Mouse (Mus musculus) erythroid progenitor cell, adult 5-6 weeks (primary cell): ENCODE measurements around the gene Slc39a12. TPM values are rescaled to one million over a fixed set of nuclear protein-coding genes. Genes with fewer than 3 reads are reported as not detected.

Experiments
- ATAC-seq: replicated peaks from 2 replicates; pipeline ENCODE4 v1.8.0; 2016; ENCODE audit warnings: moderate number of reproducible peaks, mild to moderate bottlenecking, moderate TSS enrichment, inconsistent platforms; ENCODE audit not compliant: poor library complexity, low FRiP score, severe bottlenecking
- total RNA-seq, 2 experiments: library from RNA; stranded (forward) in 1 of 2; stranded (reverse) in 1 of 2; fragments of 150-400 nt in 1 of 2; fragments of 186-747, 209-891 nt in 1 of 2; gene quantifications; 2 replicates each; pipeline versions ENCODE4 v1.2.3 to v1.2.4; 2015 to 2017; ENCODE audit warnings: low replicate concordance in 2 of 2

The Slc39a12 gene
- total RNA-seq (2015; ENCODE audit: low replicate concordance) (not detected in 2 replicates), total RNA-seq (2017; ENCODE audit: low replicate concordance) (0.26 TPM in 1 of 2 replicates, not detected in the other)

GRCm38 (mm10) chr2:14388162-14388561 is at the start of gene Slc39a12:
Slc39a12 (plus strand) TSS chr2:14388316.
- ATAC-seq, result no peak

GRCm38 (mm10) chr2:14341652-14342308 is 46.3 kb upstream of the Slc39a12 start:
- ATAC-seq, result no peak

GRCm38 (mm10) chr2:14342309-14342839 is 45.7 kb upstream of the Slc39a12 start:
- no peak for ATAC-seq

- ATAC-seq, result no peak
Measured at GRCm38 (mm10) chr2:14388856-14389255, 740 bp downstream of the Slc39a12 start.

GRCm38 (mm10) chr2:14390900-14391299 is 2.8 kb downstream of the Slc39a12 start:
- ATAC-seq, result no peak

- no peak for ATAC-seq
Measured at GRCm38 (mm10) chr2:14403000-14403399, 14.9 kb downstream of the Slc39a12 start.

- no peak for ATAC-seq
Measured at GRCm38 (mm10) chr2:14428987-14429386, 40.9 kb downstream of the Slc39a12 start.

GRCm38 (mm10) chr2:14447322-14447721 is 59.2 kb downstream of the Slc39a12 start:
- no peak for ATAC-seq

- ATAC-seq, result no peak
Measured at GRCm38 (mm10) chr2:14450866-14451265, 62.8 kb downstream of the Slc39a12 start.

GRCm38 (mm10) chr2:14454946-14455631 is 67.0 kb downstream of the Slc39a12 start:
- ATAC-seq, result no peak

GRCm38 (mm10) chr2:14464438-14464837 is 76.3 kb downstream of the Slc39a12 start:
- ATAC-seq, result no peak

- no peak for ATAC-seq
Measured at GRCm38 (mm10) chr2:14494132-14494531, 106.0 kb downstream of the Slc39a12 start.

- no peak for ATAC-seq
Measured at GRCm38 (mm10) chr2:14496150-14496549, 108.0 kb downstream of the Slc39a12 start.

GRCm38 (mm10) chr2:14502482-14502881 is 114.4 kb downstream of the Slc39a12 start:
- no peak for ATAC-seq

- ATAC-seq, result no peak
Measured at GRCm38 (mm10) chr2:14518237-14518636, 130.1 kb downstream of the Slc39a12 start.

- no peak for ATAC-seq
Measured at GRCm38 (mm10) chr2:14534325-14535077, 146.4 kb downstream of the Slc39a12 start.

- no peak for ATAC-seq
Measured at GRCm38 (mm10) chr2:14535246-14535671, 147.1 kb downstream of the Slc39a12 start.

GRCm38 (mm10) chr2:14537781-14538180 is 149.7 kb downstream of the Slc39a12 start:
- no peak for ATAC-seq

GRCm38 (mm10) chr2:14543355-14543754 is 155.2 kb downstream of the Slc39a12 start:
- no peak for ATAC-seq

GRCm38 (mm10) chr2:14543773-14544172 is 155.7 kb downstream of the Slc39a12 start:
- ATAC-seq, result no peak
